Mouse (Mus musculus) gastrocnemius, postnatal 10 days (tissue): ENCODE measurements around the gene Fahd1. TPM values are rescaled to one million over a fixed set of nuclear protein-coding genes. Genes with fewer than 3 reads are reported as not detected.

Source experiments
- DNase-seq: peaks from one replicate; pipeline ENCODE4 v3.0.0; 2021; ENCODE audit warnings: mixed read lengths
- total RNA-seq, 2 experiments: library from RNA; stranded (reverse); gene quantifications; 2 replicates each; pipeline ENCODE4 v1.2.3; 2021

Fahd1 gene
- total RNA-seq, 2 experiments from 2014 or later: 30.7 to 33.6 TPM

- no peak for DNase-seq
These were observed 2.8 kb downstream of the Fahd1 start for GRCm38 (mm10) chr17:24847386-24847785.

- no peak for DNase-seq
These were observed 5.6 kb downstream of the Fahd1 start for GRCm38 (mm10) chr17:24844525-24844924.

DNA sequence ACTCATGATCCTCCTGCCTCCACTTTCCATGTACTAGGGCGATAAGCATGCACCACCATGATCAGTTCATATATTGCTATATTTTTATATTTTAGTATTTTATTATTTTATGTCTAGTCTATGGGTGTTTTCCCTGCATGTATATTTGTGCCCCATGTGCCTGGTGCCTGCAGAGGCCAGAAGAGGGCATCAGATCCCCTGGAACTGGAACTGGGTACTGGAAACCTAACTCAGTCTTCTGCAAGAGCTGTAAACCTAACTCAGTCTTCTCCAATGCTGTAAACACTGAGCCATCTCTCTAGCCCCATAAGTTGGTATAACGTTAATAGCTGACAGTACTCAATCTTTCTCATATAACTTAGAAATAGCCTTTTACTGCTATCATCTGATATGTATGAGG is 7.5 kb downstream of the Fahd1 start:
- no peak for DNase-seq

- no peak for DNase-seq
These were observed 9.0 kb downstream of the Fahd1 start for GRCm38 (mm10) chr17:24841133-24841532.

DNA sequence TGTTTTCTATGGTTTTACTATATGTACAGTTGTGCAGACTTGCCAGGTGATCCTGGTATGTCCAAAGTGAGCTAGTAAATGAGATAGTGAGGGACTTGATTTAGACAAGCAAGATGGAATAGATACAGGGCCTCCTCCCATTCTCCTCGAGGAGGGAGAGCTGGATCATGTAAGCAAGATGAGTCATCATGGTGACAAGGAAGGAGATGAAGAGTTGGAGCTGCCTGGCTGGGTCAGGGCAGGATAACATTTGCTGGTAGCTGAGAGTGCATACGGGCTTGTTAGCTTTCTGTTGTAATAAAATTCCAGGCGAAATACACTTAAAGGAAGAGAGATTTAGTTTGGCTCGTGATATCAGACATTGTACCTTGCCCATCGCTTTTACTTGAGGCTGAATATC is 9.8 kb downstream of the Fahd1 start:
- DNase-seq: no peak

DNA sequence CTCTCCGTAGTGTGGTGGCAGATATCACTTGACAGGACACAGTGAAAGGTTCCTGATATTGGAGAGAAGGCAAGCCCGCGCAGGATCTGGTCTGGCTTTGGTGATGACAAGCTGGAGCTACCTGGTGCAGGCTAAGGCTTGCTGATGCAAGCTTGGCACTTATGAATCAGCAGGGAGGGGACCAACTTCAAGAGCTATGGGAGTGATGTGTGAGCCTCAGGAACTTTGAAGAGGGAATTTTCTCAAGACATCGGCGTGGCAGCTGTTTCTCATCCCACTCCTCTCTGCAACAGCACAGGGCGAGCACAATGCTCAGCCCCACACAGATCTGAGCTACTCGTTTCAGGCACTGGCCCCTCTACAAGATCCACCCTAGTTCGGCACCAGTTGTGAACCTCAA is 10.3 kb downstream of the Fahd1 start, which contains the start of gene Hagh:
Hagh (plus strand) TSS at position 302 of the 400 bp plus-strand sequence.
- DNase-seq: no peak

DNA sequence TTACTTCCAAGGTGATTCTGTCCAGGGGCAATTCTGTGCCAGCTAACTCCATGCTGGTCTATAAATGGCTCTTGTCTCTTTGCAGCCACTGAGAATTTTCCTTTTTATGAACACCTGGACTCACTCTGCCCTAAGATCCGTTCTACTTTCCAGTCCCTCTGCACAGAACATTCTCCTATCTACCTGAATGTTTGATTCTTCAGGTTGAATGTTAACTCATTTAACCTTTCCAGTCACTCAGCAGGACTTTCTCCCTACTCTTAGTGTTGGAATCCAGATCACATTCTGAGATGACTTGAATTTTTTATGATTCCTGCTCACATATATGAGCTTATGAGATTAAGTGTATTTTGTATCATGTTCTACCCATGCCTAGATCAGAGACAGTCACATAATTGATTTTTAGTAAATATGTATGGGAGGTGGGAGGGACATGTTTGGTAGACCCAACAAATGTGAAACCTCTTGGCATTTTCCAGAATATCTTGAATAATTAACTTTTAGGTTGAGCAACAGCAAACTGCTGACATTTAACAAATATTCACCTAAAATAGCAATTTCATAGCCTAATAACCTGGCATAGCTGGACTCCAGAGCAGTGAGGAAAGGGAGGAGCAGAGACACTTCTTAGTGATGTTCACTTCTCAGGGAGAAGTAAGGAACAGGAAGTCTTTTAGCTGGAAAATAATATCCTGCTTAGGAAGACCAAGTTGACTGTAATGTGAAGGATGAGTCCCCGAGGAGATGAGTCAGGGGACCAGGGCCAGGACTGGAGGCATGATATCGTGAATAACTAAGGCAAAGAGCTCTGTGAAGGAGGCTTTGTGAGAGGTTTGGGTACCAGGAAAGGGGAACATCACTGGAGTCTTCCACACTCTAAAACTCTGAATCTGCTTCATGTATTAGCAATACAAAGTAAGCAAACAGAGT is 28.5 kb downstream of the Fahd1 start:
- no peak for DNase-seq

DNA sequence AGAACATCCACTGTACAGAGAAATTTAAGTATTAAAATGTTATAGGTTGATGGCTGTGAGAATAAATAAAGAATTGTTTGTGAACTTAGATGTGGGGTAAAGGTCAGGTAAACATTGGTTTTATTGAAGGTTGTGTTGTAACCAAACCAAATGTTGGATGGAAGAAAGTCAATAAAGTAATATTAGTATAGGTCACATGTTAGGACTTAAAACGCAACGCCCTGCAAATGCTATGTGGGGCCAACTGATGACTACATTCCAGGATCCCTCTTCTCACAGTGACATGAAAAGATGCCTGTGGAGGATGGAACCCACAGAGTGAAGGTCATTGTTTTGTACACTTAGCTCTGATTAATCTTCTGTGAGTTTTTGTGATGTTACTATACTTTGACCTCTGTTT is 30.7 kb downstream of the Fahd1 start:
- DNase-seq: no peak

- DNase-seq: no peak
These were observed 32.0 kb downstream of the Fahd1 start for GRCm38 (mm10) chr17:24818172-24818571.

- no peak for DNase-seq
These were observed 32.7 kb downstream of the Fahd1 start for GRCm38 (mm10) chr17:24817503-24817902.

DNA sequence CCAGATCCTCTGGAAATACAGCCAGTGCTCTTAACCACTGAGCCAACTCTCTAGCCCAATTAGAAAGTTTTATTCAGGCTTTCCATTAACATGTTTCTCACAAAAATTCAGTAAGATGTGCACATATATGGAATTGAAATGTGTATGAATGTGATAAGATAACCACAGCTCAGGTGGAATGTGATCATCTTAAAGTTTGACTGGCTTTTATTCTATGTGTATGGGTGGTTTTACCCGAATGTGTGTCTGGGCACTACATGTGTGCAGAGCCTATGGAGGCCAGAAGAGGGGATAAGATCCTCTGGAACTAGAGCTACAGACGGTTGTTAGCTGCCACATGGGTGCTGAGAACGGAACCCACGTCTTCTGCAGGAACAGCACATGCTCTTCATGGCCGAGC is 34.9 kb downstream of the Fahd1 start:
- no peak for DNase-seq

DNA sequence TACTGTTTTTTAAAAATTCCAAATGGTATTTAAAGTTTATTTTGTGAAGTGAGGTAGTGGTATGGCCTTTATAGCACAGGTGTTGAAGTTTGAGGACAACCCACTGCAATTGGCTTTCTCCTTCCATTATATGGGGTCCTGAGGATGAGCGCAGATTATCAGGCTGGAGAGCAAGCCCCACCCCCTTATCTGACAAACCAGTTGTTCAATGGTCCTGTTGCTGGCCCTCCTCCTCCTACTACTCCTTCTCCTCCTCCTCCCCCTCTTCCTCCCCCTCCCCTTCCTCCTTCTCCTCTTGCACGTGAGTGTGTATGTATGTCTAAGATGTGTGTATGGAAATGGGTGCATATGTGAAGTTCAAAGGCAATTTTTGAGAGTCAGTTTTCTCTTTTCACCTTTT is 37.9 kb downstream of the Fahd1 start:
- no peak for DNase-seq

DNA sequence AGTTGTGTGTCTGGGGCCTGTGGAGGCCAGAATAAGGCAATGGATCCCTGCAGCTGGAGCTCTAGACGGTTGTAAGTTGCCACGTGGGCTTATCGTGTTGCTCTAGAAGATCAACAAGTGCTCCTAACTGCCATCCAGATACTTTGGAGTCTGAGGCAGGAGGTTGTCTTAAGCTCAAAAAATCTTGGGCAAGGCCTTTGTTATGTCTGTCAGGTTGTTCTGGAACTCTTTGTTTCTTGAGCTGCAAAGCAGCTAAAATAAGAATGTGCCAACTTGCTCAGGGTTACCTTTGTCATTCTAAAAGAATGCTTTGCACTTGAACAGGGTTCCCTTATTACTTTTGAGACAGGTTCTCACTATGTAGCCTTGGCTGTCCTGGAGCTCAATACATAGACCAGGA is 39.0 kb downstream of the Fahd1 start:
- DNase-seq: no peak

DNA sequence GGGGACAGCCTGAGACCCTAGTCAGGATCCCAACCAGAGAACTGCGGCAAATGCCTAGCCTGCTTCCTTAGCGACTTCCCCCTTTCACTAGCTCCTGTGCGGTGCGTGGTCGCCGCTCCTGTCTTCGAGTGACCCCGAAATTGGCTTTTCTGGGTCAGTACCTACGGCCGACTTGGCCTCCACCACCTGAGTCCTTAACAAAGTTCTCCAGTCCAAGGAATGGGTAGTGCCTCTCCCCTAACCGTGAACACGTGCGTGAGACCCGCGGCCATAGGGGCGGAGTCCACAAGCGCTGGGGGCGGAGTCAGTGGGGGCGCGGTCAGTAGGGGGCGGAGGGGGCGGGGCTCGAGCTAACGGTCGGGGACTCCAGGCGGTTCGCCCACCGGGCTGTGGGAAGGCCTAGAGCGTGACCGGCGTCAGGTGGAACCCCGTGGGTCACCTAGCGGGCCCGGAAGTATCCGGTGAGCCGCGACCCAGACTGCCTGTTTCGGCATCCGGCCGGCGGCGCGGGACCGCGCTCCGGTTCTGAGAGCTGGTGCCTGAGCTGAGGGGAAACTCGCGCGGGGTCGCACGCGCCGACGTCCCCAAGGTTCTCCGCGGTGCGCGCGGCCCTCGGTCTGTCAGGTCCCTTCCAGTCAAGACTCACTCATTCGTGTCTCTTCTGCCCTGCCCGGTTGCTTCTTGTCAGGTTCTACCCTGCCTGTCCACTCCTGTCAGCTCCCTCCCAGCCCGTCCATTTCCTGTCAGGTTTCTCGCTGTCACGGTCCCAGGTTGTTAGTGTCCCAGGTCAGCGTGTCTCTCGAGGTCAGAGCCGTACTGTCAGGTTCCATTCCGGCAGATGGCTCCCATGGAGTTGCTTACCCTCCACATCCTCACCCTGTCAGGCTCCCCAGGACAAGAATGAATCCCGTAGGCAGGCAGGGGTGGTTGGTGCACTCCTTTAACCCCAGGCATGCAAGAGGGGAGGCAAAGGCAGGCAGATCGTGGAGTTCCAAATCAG is 45.9 kb downstream of the Fahd1 start, which contains the start of gene Meiob:
Meiob (plus strand) TSS at position 338 of the 1,000 bp plus-strand sequence.
- peak; percentile 64 for DNase-seq

- no peak for DNase-seq
These were observed 49.6 kb downstream of the Fahd1 start for GRCm38 (mm10) chr17:24800524-24800923.

- DNase-seq: no peak
These were observed 50.7 kb downstream of the Fahd1 start for GRCm38 (mm10) chr17:24799476-24799875.

Other genes starting within 250 kb of the Fahd1 start
- gene Tsc2, start 217.7 kb downstream of the Fahd1 start, total RNA-seq: 10 to 100 TPM; 51.7 to 61.1 TPM
- gene Nthl1, start 217.7 kb downstream of the Fahd1 start, total RNA-seq: 1 to 10 TPM; 4.3 TPM
- 10 to 100 TPM; 30.1 to 33.4 TPM for gene Slc9a3r2, start 200.0 kb downstream of the Fahd1 start, total RNA-seq
- gene Npw, start 191.9 kb downstream of the Fahd1 start, total RNA-seq: not detected
- gene Zfp598, start 180.7 kb downstream of the Fahd1 start, total RNA-seq: 10 to 100 TPM; 18.0 to 21.0 TPM
- under 1 TPM; 0.16 to 0.52 TPM for gene Syngr3, start 160.4 kb downstream of the Fahd1 start, total RNA-seq
- 10 to 100 TPM; 22.2 to 24.6 TPM for gene Gfer, start 154.2 kb downstream of the Fahd1 start, total RNA-seq
- 1 to 10 TPM; 1.6 to 1.9 TPM for gene Noxo1, start 154.1 kb downstream of the Fahd1 start, total RNA-seq
- 10 to 100 TPM; 16.7 to 19.4 TPM for gene Tbl3, start 142.7 kb downstream of the Fahd1 start, total RNA-seq
- gene Rnf151, start 132.3 kb downstream of the Fahd1 start, total RNA-seq: not detected
- 100 to 1,000 TPM; 732 to 736 TPM for gene Rps2, start 132.2 kb downstream of the Fahd1 start, total RNA-seq
- gene Ndufb10, start 125.9 kb downstream of the Fahd1 start, total RNA-seq: 100 to 1,000 TPM; 400 to 516 TPM
- 100 to 1,000 TPM; 593 to 752 TPM for gene Rpl3l, start 122.5 kb downstream of the Fahd1 start, total RNA-seq
- gene Msrb1, start 113.7 kb downstream of the Fahd1 start, total RNA-seq: 100 to 1,000 TPM; 127 to 132 TPM
- gene Hs3st6, start 97.4 kb downstream of the Fahd1 start, total RNA-seq: under 1 TPM in 1 of 2 experiments, not detected in 1; 0.32 TPM
- gene Meiob, start 46.1 kb downstream of the Fahd1 start, total RNA-seq: not detected
- 10 to 100 TPM; 78.0 to 86.1 TPM for gene Hagh, start 10.2 kb downstream of the Fahd1 start, total RNA-seq
- gene Igfals, start 15.6 kb upstream of the Fahd1 start, total RNA-seq: 1 to 10 TPM; 3.6 to 7.0 TPM
- 10 to 100 TPM; 15.0 to 18.5 TPM for gene Nubp2, start 36.0 kb upstream of the Fahd1 start, total RNA-seq
- gene Spsb3, start 36.3 kb upstream of the Fahd1 start, total RNA-seq: 10 to 100 TPM; 28.2 to 30.4 TPM
- gene Eme2, start 44.7 kb upstream of the Fahd1 start, total RNA-seq: 10 to 100 TPM; 12.0 to 20.8 TPM
- 100 to 1,000 TPM; 108 to 121 TPM for gene Mrps34, start 44.8 kb upstream of the Fahd1 start, total RNA-seq
- 10 to 100 TPM; 13.5 to 14.7 TPM for gene Nme3, start 46.1 kb upstream of the Fahd1 start, total RNA-seq
- 10 to 100 TPM; 23.5 to 37.8 TPM for gene Mapk8ip3, start 86.6 kb upstream of the Fahd1 start, total RNA-seq
- 10 to 100 TPM; 17.2 to 24.5 TPM for gene Jpt2, start 110.3 kb upstream of the Fahd1 start, total RNA-seq
- 1 to 10 TPM; 9.1 to 9.9 TPM for gene Cramp1l, start 165.4 kb upstream of the Fahd1 start, total RNA-seq
- gene Ift140, start 165.7 kb upstream of the Fahd1 start, total RNA-seq: 1 to 10 TPM; 6.3 to 7.3 TPM
- gene Tmem204, start 233.2 kb upstream of the Fahd1 start, total RNA-seq: 10 to 100 TPM; 16.0 to 16.5 TPM